Mouse (Mus musculus) MEL (cell line): ENCODE measurements around the gene Tlr12. TPM values are rescaled to one million over a fixed set of nuclear protein-coding genes. Genes with fewer than 3 reads are reported as not detected.

Experiments
- DNase-seq: peaks from one replicate; pipeline ENCODE4 v3.0.0; 2011; ENCODE audit warnings: low read depth, low spot score
- H3K27ac ChIP-seq: 2 replicates; pipeline ENCODE4 v1.5.1; 2012; ENCODE audit warnings: low read depth, mild to moderate bottlenecking, control low read depth, low read length, moderate library complexity; ENCODE audit not compliant: control insufficient read depth
- H3K27me3 ChIP-seq, 2 experiments: fragments of 150-350 bp in 1 of 2; sonication (generic) in 1 of 2; 2 replicates each; pipeline ENCODE4 v1.6.1; 2012; ENCODE audit warnings: low read length in 2 of 2, mild to moderate bottlenecking in 2 of 2, improper control_type of control experiment in 1 of 2, moderate library complexity in 1 of 2; ENCODE audit not compliant: insufficient read depth in 2 of 2, control insufficient read depth in 1 of 2
- H3K36me3 ChIP-seq, 2 experiments: 2 replicates each; pipeline ENCODE4 v1.6.1; 2012 to 2014; ENCODE audit warnings: low read length in 2 of 2, improper control_type of control experiment in 1 of 2, inconsistent platforms in 1 of 2, mild to moderate bottlenecking in 1 of 2; ENCODE audit not compliant: insufficient read depth in 2 of 2, control insufficient read depth in 1 of 2
- H3K4me1 ChIP-seq, 2 experiments: fragments of 150-350 bp in 1 of 2; sonication (generic) in 1 of 2; 2 replicates each; pipeline ENCODE4 v1.6.1; 2012; ENCODE audit warnings: low read length in 2 of 2, improper control_type of control experiment in 1 of 2, mild to moderate bottlenecking in 1 of 2; ENCODE audit not compliant: insufficient read depth in 2 of 2, control insufficient read depth in 1 of 2
- H3K4me3 ChIP-seq, 2 experiments: fragments of 150-350 bp in 1 of 2; sonication (generic) in 1 of 2; 2 replicates each; pipeline ENCODE4 v1.5.1; 2012; ENCODE audit warnings: low read depth in 2 of 2, low read length in 2 of 2, mild to moderate bottlenecking in 2 of 2, moderate library complexity in 2 of 2, control low read depth in 1 of 2, improper control_type of control experiment in 1 of 2; ENCODE audit not compliant: control insufficient read depth in 1 of 2, insufficient read depth in 1 of 2
- H3K79me2 ChIP-seq: 2 replicates; pipeline ENCODE4 v1.6.1; 2012; ENCODE audit warnings: mild to moderate bottlenecking, low read length, moderate library complexity; ENCODE audit not compliant: control insufficient read depth, poor library complexity, insufficient read depth
- H3K9ac ChIP-seq: 2 replicates; pipeline ENCODE4 v1.6.1; 2012; ENCODE audit warnings: low read depth, mild to moderate bottlenecking, control low read depth, low read length, moderate library complexity; ENCODE audit not compliant: control insufficient read depth, poor library complexity, severe bottlenecking
- H3K9me3 ChIP-seq: fragments of 150-350 bp; sonication (generic); replicated peaks from 2 replicates; pipeline ENCODE4 v1.6.1; 2012; ENCODE audit warnings: mild to moderate bottlenecking, low read length, improper control_type of control experiment, moderate library complexity; ENCODE audit not compliant: insufficient read depth
- BHLHE40 ChIP-seq: IDR thresholded peaks from 2 replicates; pipeline ENCODE4 v1.6.1; 2012; ENCODE audit warnings: low read depth, mild to moderate bottlenecking, inconsistent platforms, low read length, improper control_type of control experiment, borderline replicate concordance
- CHD1 ChIP-seq: IDR thresholded peaks from 2 replicates; pipeline ENCODE4 v1.6.1; 2012; ENCODE audit warnings: low read depth, mild to moderate bottlenecking, inconsistent platforms, low read length, improper control_type of control experiment
- ELF1 ChIP-seq: IDR thresholded peaks from 2 replicates; pipeline ENCODE4 v1.6.1; 2014; ENCODE audit warnings: low read depth, mild to moderate bottlenecking, inconsistent platforms, low read length, improper control_type of control experiment, moderate library complexity
- EP300 ChIP-seq, 2 experiments: IDR thresholded peaks; 2 replicates each; pipeline ENCODE4 v1.6.1; 2011; ENCODE audit warnings: improper control_type of control experiment in 2 of 2, low read length in 2 of 2, low read depth in 1 of 2, mild to moderate bottlenecking in 1 of 2
- ETS1 ChIP-seq: IDR thresholded peaks from 2 replicates; pipeline ENCODE4 v1.6.1; 2012; ENCODE audit warnings: low read depth, mild to moderate bottlenecking, inconsistent platforms, low read length, improper control_type of control experiment, moderate library complexity
- GABPA ChIP-seq: IDR thresholded peaks from 2 replicates; pipeline ENCODE4 v1.6.1; 2012; ENCODE audit warnings: low read depth, mild to moderate bottlenecking, inconsistent platforms, low read length, improper control_type of control experiment, moderate library complexity
- GATA1 ChIP-seq: IDR thresholded peaks from 2 replicates; pipeline ENCODE4 v1.6.1; 2011; ENCODE audit warnings: low read depth, low read length, improper control_type of control experiment
- HCFC1 ChIP-seq: IDR thresholded peaks from 2 replicates; pipeline ENCODE4 v1.6.1; 2012; ENCODE audit warnings: low read depth, mild to moderate bottlenecking, inconsistent platforms, low read length, improper control_type of control experiment, moderate library complexity
- JUND ChIP-seq: IDR thresholded peaks from 2 replicates; pipeline ENCODE4 v1.6.1; 2011; ENCODE audit warnings: low read depth, mild to moderate bottlenecking, improper control_type of control experiment, low read length
- MAX ChIP-seq: IDR thresholded peaks from 2 replicates; pipeline ENCODE4 v1.6.1; 2011; ENCODE audit warnings: low read length, improper control_type of control experiment
- MAZ ChIP-seq: IDR thresholded peaks from 2 replicates; pipeline ENCODE4 v1.6.1; 2012; ENCODE audit warnings: low read depth, mild to moderate bottlenecking, inconsistent platforms, low read length, improper control_type of control experiment
- MXI1 ChIP-seq: IDR thresholded peaks from 2 replicates; pipeline ENCODE4 v1.6.1; 2011; ENCODE audit warnings: mild to moderate bottlenecking, low read depth, low read length, improper control_type of control experiment
- MYB ChIP-seq: IDR thresholded peaks from 2 replicates; pipeline ENCODE4 v1.6.1; 2011; ENCODE audit warnings: mild to moderate bottlenecking, low read depth, low read length, improper control_type of control experiment
- MYC ChIP-seq: IDR thresholded peaks from 2 replicates; pipeline ENCODE4 v1.6.1; 2011; ENCODE audit warnings: low read depth, mild to moderate bottlenecking, low read length, improper control_type of control experiment, moderate library complexity
- POLR2AphosphoS5 ChIP-seq: IDR thresholded peaks from 2 replicates; pipeline ENCODE4 v1.6.1; 2012; ENCODE audit warnings: low read depth, borderline replicate concordance, mild to moderate bottlenecking, inconsistent platforms, low read length, moderate library complexity, mixed read lengths
- RAD21 ChIP-seq: IDR thresholded peaks from 2 replicates; pipeline ENCODE4 v1.6.1; 2011; ENCODE audit warnings: mild to moderate bottlenecking, low read depth, low read length, improper control_type of control experiment
- SIN3A ChIP-seq: IDR thresholded peaks from 2 replicates; pipeline ENCODE4 v1.6.1; 2012; ENCODE audit warnings: low read length, improper control_type of control experiment, inconsistent platforms
- SMC3 ChIP-seq: IDR thresholded peaks from 2 replicates; pipeline ENCODE4 v1.6.1; 2011; ENCODE audit warnings: low read depth, low read length, improper control_type of control experiment
- TAL1 ChIP-seq: IDR thresholded peaks from 2 replicates; pipeline ENCODE4 v1.6.1; 2012; ENCODE audit warnings: mild to moderate bottlenecking, inconsistent platforms, low read length, moderate library complexity, mixed read lengths
- TBP ChIP-seq: IDR thresholded peaks from 2 replicates; pipeline ENCODE4 v1.8.0; 2011; ENCODE audit warnings: low read depth, low read length, improper control_type of control experiment
- TCF12 ChIP-seq: IDR thresholded peaks from 2 replicates; pipeline ENCODE4 v1.6.1; 2014; ENCODE audit warnings: low read depth, mild to moderate bottlenecking, inconsistent platforms, low read length, improper control_type of control experiment, moderate library complexity
- USF2 ChIP-seq, 2 experiments: IDR thresholded peaks; 2 replicates each; pipeline ENCODE4 v1.6.1; 2011 to 2012; ENCODE audit warnings: improper control_type of control experiment in 2 of 2, low read length in 2 of 2, borderline replicate concordance in 1 of 2, inconsistent platforms in 1 of 2, low read depth in 1 of 2, mild to moderate bottlenecking in 1 of 2; ENCODE audit not compliant: insufficient read depth in 1 of 2
- ZC3H11A ChIP-seq: IDR thresholded peaks from 2 replicates; pipeline ENCODE4 v1.6.1; 2012; ENCODE audit warnings: low read depth, mild to moderate bottlenecking, inconsistent platforms, low read length, improper control_type of control experiment
- ZMIZ1 ChIP-seq: IDR thresholded peaks from 2 replicates; pipeline ENCODE4 v1.6.1; 2012; ENCODE audit warnings: low read depth, mild to moderate bottlenecking, inconsistent platforms, low read length, improper control_type of control experiment, moderate library complexity
- ZNF384 ChIP-seq: IDR thresholded peaks from 2 replicates; pipeline ENCODE4 v1.6.1; 2012; ENCODE audit warnings: low read depth, mild to moderate bottlenecking, inconsistent platforms, low read length, improper control_type of control experiment
- polyA plus RNA-seq, 2 experiments: library from polyadenylated mRNA; stranded (reverse) in 1 of 2; unstranded in 1 of 2; fragments of >175 nt in 1 of 2; fragments of >200 nt in 1 of 2; gene quantifications; 2 replicates each; pipeline versions ENCODE4 v1.2.1 to v1.2.4; 2012; ENCODE audit warnings: low replicate concordance in 2 of 2, low read depth in 1 of 2; ENCODE audit not compliant: insufficient read length in 2 of 2, insufficient read depth in 1 of 2, missing spikeins in 1 of 2
- total RNA-seq: library from RNA; depleted of rRNA; stranded (reverse); fragments of 300-350 nt; gene quantifications from 2 replicates; pipeline ENCODE4 v1.2.3, GENCODE M21; 2012

The Tlr12 gene
- total and polyA plus RNA-seq, 3 experiments = not detected

- H3K79me2 ChIP-seq = no peaks in the 10 kb centered on the region
- H3K4me3 ChIP-seq = no peak within 1 kb of the TSS
- H3K9ac ChIP-seq = no peak within 1 kb of the TSS
- no peak for DNase-seq
- H3K27me3 ChIP-seq = no peaks in the 10 kb centered on the region; a peak in 1 of 4 replicates
- H3K27ac ChIP-seq = no peak within 1 kb of the TSS
- no peaks in the 10 kb centered on the region for H3K4me1 ChIP-seq
- H3K9me3 ChIP-seq = no peaks in the 10 kb centered on the region
- no peak for TF ChIP-seq TAL1
- no peak for TF ChIP-seq ETS1
- TF ChIP-seq CHD1 = no peak
- no peak for TF ChIP-seq POLR2AphosphoS5
- TF ChIP-seq ZNF384 = no peak
- no peak for TF ChIP-seq MYB
- TF ChIP-seq EP300 (IDR thresholded peaks at IDR 0.05; ENCODE audit: low read depth in 1 of 2, low read length in 2 of 2) = no peak
- no peak for TF ChIP-seq MXI1
- TF ChIP-seq JUND = no peak
- no peak for TF ChIP-seq SIN3A
- TF ChIP-seq USF2 (IDR thresholded peaks at IDR 0.05; ENCODE audit: borderline replicate concordance in 1 of 2, insufficient read depth in 1 of 2, low read depth in 1 of 2, low read length in 2 of 2) = no peak
- no peak for TF ChIP-seq ZMIZ1
- H3K36me3 ChIP-seq = no peaks in the 10 kb centered on the region
Observed at GRCm38 (mm10) chr4:128654505-128655381, 36.3 kb upstream of the Tlr12 start, which contains the start of gene Phc2. Gene Phc2, plus strand, starts transcription at chr4:128654702.

GRCm38 (mm10) chr4:128652584-128653298, 34.3 kb upstream of the Tlr12 start:
- Histone ChIP-seq H3K27ac (no peak overlapping the region), H3K4me3 (no peak overlapping the region), H3K27me3 (no peaks in the 10 kb centered on the region; a peak in 2 of 4 replicates), H3K79me2 (no peaks in the 10 kb centered on the region), H3K36me3 (no peaks in the 10 kb centered on the region), H3K9ac (no peak overlapping the region), H3K9me3 (no peaks in the 10 kb centered on the region), H3K4me1 (no peaks in the 10 kb centered on the region)
- no peak for DNase-seq
- TF ChIP-seq MAX (no peak), BHLHE40 (no peak), RAD21 (no peak), GABPA (no peak), MYC (no peak), ZC3H11A (no peak), CHD1 (no peak), ZMIZ1 (no peak), MAZ (no peak), MXI1 (no peak), TCF12 (no peak), ZNF384 (no peak), GATA1 (no peak), ELF1 (no peak), EP300 (IDR thresholded peaks at IDR 0.05; ENCODE audit: low read depth in 1 of 2, low read length in 2 of 2) (no peak), POLR2AphosphoS5 (no peak), SMC3 (no peak), MYB (no peak), HCFC1 (no peak), TBP (no peak)
